Mouse (Mus musculus): Measurements from ENCODE around the gene Acot6. TPM values are rescaled to one million over a fixed set of nuclear protein-coding genes. Genes with fewer than 3 reads are reported as not detected.

Acot6 gene
- polyA plus RNA-seq, 1 experiment from 2014 or later: 1.4 TPM

GRCm38 (mm10) chr12:84107012-84107411 is 6.6 kb downstream of the Acot6 start:
- no peaks in the 10 kb centered on the region for H3K27me3 ChIP-seq
- H3K27ac ChIP-seq: no peak overlapping the region
- H3K36me3 ChIP-seq: no peaks in the 10 kb centered on the region
- H3K4me3 ChIP-seq: no peak overlapping the region
- no peaks in the 10 kb centered on the region for H3K9me3 ChIP-seq
- no peak overlapping the region for H3K4me2 ChIP-seq
- H3K4me1 ChIP-seq: no peaks in the 10 kb centered on the region
- ATAC-seq (ENCODE audit: insufficient number of reproducible peaks, insufficient read depth, low FRiP score, low TSS enrichment, low read depth): no peak
- 80% methylated on average over 3 of the region's 3 CpGs for WGBS
- H3K9ac ChIP-seq: no peak overlapping the region

- no peaks in the 10 kb centered on the region for H3K9me3 ChIP-seq
- no peaks in the 10 kb centered on the region for H3K4me1 ChIP-seq
- no peaks in the 10 kb centered on the region for H3K27me3 ChIP-seq
- no peak overlapping the region for H3K9ac ChIP-seq
- H3K4me2 ChIP-seq: no peak overlapping the region
- ATAC-seq (ENCODE audit: insufficient number of reproducible peaks, insufficient read depth, low FRiP score, low TSS enrichment, low read depth): no peak
- H3K36me3 ChIP-seq: no peaks in the 10 kb centered on the region
- WGBS: 76% methylated on average over 1 of the region's 1 CpGs
- no peak overlapping the region for H3K4me3 ChIP-seq
- no peak overlapping the region for H3K27ac ChIP-seq
Measured at GRCm38 (mm10) chr12:84107692-84108091, 7.2 kb downstream of the Acot6 start.

GRCm38 (mm10) chr12:84109924-84110323 is 9.5 kb downstream of the Acot6 start:
- Histone ChIP-seq H3K4me3 (no peak overlapping the region), H3K27ac (no peak overlapping the region), H3K9me3 (no peaks in the 10 kb centered on the region), H3K4me1 (peaks cover 4% of the 10 kb centered on the region), H3K27me3 (no peaks in the 10 kb centered on the region), H3K4me2 (no peak overlapping the region), H3K9ac (no peak overlapping the region), H3K36me3 (no peaks in the 10 kb centered on the region)
- no peak for ATAC-seq (ENCODE audit: insufficient number of reproducible peaks, insufficient read depth, low FRiP score, low TSS enrichment, low read depth)
- 48% methylated on average over 1 of the region's 1 CpGs for WGBS

GRCm38 (mm10) chr12:84110814-84111213 is 10.4 kb downstream of the Acot6 start:
- ATAC-seq (ENCODE audit: insufficient number of reproducible peaks, insufficient read depth, low FRiP score, low TSS enrichment, low read depth): no peak
- 87% methylated on average over 4 of the region's 4 CpGs for WGBS
- no peak overlapping the region for H3K27ac ChIP-seq
- no peaks in the 10 kb centered on the region for H3K27me3 ChIP-seq
- no peaks in the 10 kb centered on the region for H3K9me3 ChIP-seq
- no peak overlapping the region for H3K4me2 ChIP-seq
- H3K4me1 ChIP-seq: peaks cover 8% of the 10 kb centered on the region
- no peak overlapping the region for H3K9ac ChIP-seq
- H3K4me3 ChIP-seq: no peak overlapping the region
- H3K36me3 ChIP-seq: no peaks in the 10 kb centered on the region

- WGBS: 43% methylated on average over 6 of the region's 6 CpGs
- Histone ChIP-seq H3K4me2 (peak overlapping the region; percentile 78), H3K4me1 (peaks cover 8% of the 10 kb centered on the region), H3K27ac (no peak overlapping the region), H3K36me3 (no peaks in the 10 kb centered on the region), H3K9me3 (no peaks in the 10 kb centered on the region), H3K9ac (peak overlapping the region; percentile 81; the same call in 1 of the 2 replicates), H3K27me3 (no peaks in the 10 kb centered on the region), H3K4me3 (peak overlapping the region; percentile 76)
- no peak for ATAC-seq (ENCODE audit: insufficient number of reproducible peaks, insufficient read depth, low FRiP score, low TSS enrichment, low read depth)
Measured at GRCm38 (mm10) chr12:84113676-84114075, 13.2 kb downstream of the Acot6 start.

GRCm38 (mm10) chr12:84114153-84114994 is 13.9 kb downstream of the Acot6 start, which contains the start of gene Dnal1:
Gene Dnal1, plus strand, starts transcription at chr12:84114366.
- no peaks in the 10 kb centered on the region for H3K9me3 ChIP-seq
- H3K9ac ChIP-seq: peak within 1 kb of the TSS; percentile 81
- no peaks in the 10 kb centered on the region for H3K36me3 ChIP-seq
- no peak within 1 kb of the TSS; the same call in 1 of the 2 replicates for H3K27ac ChIP-seq
- H3K27me3 ChIP-seq: no peaks in the 10 kb centered on the region
- peak; percentile 87 for ATAC-seq (ENCODE audit: insufficient number of reproducible peaks, insufficient read depth, low FRiP score, low TSS enrichment, low read depth)
- peak within 1 kb of the TSS; percentile 76 for H3K4me3 ChIP-seq
- peak within 1 kb of the TSS; percentile 78 for H3K4me2 ChIP-seq
- WGBS: 3% methylated on average over 30 of the region's 35 CpGs
- peaks cover 8% of the 10 kb centered on the region for H3K4me1 ChIP-seq

- ATAC-seq (ENCODE audit: insufficient number of reproducible peaks, insufficient read depth, low FRiP score, low TSS enrichment, low read depth): no peak
- Histone ChIP-seq H3K4me2 (no peak overlapping the region), H3K27ac (no peak overlapping the region), H3K4me1 (peaks cover 8% of the 10 kb centered on the region), H3K9ac (no peak overlapping the region), H3K9me3 (no peaks in the 10 kb centered on the region), H3K4me3 (no peak overlapping the region), H3K36me3 (no peaks in the 10 kb centered on the region), H3K27me3 (no peaks in the 10 kb centered on the region)
- 94% methylated on average over 5 of the region's 5 CpGs for WGBS
Measured at GRCm38 (mm10) chr12:84119584-84119983, 19.1 kb downstream of the Acot6 start.

GRCm38 (mm10) chr12:84125892-84126291 is 25.4 kb downstream of the Acot6 start:
- H3K27ac ChIP-seq: no peak overlapping the region

GRCm38 (mm10) chr12:84126899-84127298 is 26.4 kb downstream of the Acot6 start:
- no peak overlapping the region for H3K4me2 ChIP-seq
- no peak overlapping the region for H3K27ac ChIP-seq
- ATAC-seq (ENCODE audit: insufficient number of reproducible peaks, insufficient read depth, low FRiP score, low TSS enrichment, low read depth): no peak
- H3K9ac ChIP-seq: no peak overlapping the region
- H3K4me3 ChIP-seq: no peak overlapping the region
- H3K9me3 ChIP-seq: no peaks in the 10 kb centered on the region
- WGBS: 79% methylated on average over 2 of the region's 2 CpGs
- peaks cover 36% of the 10 kb centered on the region for H3K36me3 ChIP-seq
- H3K4me1 ChIP-seq: no peaks in the 10 kb centered on the region
- H3K27me3 ChIP-seq: no peaks in the 10 kb centered on the region

More at GRCm38 (mm10) chr12:84125892-84126291, 25.4 kb downstream of the Acot6 start:
- Histone ChIP-seq H3K9me3 (no peaks in the 10 kb centered on the region), H3K27me3 (no peaks in the 10 kb centered on the region), H3K4me2 (no peak overlapping the region), H3K9ac (no peak overlapping the region), H3K36me3 (peaks cover 28% of the 10 kb centered on the region), H3K4me1 (no peaks in the 10 kb centered on the region), H3K4me3 (no peak overlapping the region)
- no peak for ATAC-seq (ENCODE audit: insufficient number of reproducible peaks, insufficient read depth, low FRiP score, low TSS enrichment, low read depth)
- 76% methylated on average over 12 of the region's 12 CpGs for WGBS

- H3K27ac ChIP-seq: no peak overlapping the region
- ATAC-seq (ENCODE audit: insufficient number of reproducible peaks, insufficient read depth, low FRiP score, low TSS enrichment, low read depth): no peak
- no peak overlapping the region for H3K4me2 ChIP-seq
- H3K9me3 ChIP-seq: no peaks in the 10 kb centered on the region
- WGBS: 88% methylated on average over 6 of the region's 6 CpGs
- no peaks in the 10 kb centered on the region for H3K27me3 ChIP-seq
- H3K4me3 ChIP-seq: no peak overlapping the region
- peaks cover 40% of the 10 kb centered on the region for H3K36me3 ChIP-seq
- no peaks in the 10 kb centered on the region for H3K4me1 ChIP-seq
- no peak overlapping the region for H3K9ac ChIP-seq
Measured at GRCm38 (mm10) chr12:84128576-84128975, 28.1 kb downstream of the Acot6 start.

GRCm38 (mm10) chr12:84129931-84130330 is 29.5 kb downstream of the Acot6 start:
- Histone ChIP-seq H3K36me3 (peaks cover 40% of the 10 kb centered on the region), H3K9ac (no peak overlapping the region), H3K4me2 (no peak overlapping the region), H3K4me1 (no peaks in the 10 kb centered on the region), H3K9me3 (no peaks in the 10 kb centered on the region), H3K27me3 (no peaks in the 10 kb centered on the region), H3K27ac (no peak overlapping the region), H3K4me3 (no peak overlapping the region)
- 91% methylated on average over 8 of the region's 8 CpGs for WGBS
- ATAC-seq (ENCODE audit: insufficient number of reproducible peaks, insufficient read depth, low FRiP score, low TSS enrichment, low read depth): no peak

- Histone ChIP-seq H3K27ac (no peak overlapping the region), H3K4me1 (no peaks in the 10 kb centered on the region), H3K27me3 (no peaks in the 10 kb centered on the region), H3K36me3 (peaks cover 55% of the 10 kb centered on the region), H3K9ac (no peak overlapping the region), H3K4me2 (no peak overlapping the region), H3K4me3 (no peak overlapping the region), H3K9me3 (no peaks in the 10 kb centered on the region)
- no peak for ATAC-seq (ENCODE audit: insufficient number of reproducible peaks, insufficient read depth, low FRiP score, low TSS enrichment, low read depth)
- 57% methylated on average over 3 of the region's 3 CpGs for WGBS
Measured at GRCm38 (mm10) chr12:84132265-84132664, 31.8 kb downstream of the Acot6 start.
